Mouse (Mus musculus) ovary, postnatal 14 days (tissue): ENCODE results near the gene Bicc1.

Source experiments
- DNase-seq: peaks from one replicate; pipeline ENCODE4 v3.0.0; 2022; ENCODE audit warnings: low spot score

Bicc1 gene

DNA sequence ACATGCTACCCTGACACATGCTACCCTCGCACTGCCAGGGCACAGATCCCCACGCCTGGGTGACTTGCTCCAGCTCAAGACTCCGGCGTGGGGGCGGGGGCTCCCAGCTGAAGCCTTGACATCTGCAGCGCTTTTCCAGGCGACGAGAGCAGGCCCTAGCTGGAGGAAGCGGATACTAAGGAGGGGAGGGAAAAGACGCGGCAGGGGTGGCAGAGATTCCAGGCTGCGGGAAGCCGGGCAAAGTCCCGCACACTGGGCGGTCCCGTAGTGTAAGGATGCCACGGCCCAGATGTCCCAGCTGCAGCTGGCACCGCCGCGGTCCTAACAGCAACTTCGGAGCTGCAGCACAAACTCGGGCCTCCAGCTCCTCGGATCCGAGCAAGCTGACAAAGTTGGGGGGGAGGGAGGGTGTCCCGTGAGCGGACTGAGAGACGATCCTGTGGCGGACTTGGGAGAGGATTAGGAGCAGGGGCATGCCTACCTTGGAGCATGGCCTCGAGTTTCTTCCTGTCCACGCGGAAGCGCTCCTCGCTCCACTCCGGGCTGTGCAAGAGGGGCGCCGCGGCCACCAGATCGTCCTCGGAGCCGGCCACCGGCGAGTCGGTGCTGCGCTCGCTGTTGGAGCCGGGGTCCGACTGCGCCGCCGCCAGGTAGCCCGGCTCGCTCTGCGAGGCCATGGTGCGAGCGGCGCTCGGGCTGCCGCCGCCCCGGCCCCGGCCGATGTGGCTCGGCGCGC, 392 bp downstream of the Bicc1 start:
- peak; percentile 22 for DNase-seq

DNA sequence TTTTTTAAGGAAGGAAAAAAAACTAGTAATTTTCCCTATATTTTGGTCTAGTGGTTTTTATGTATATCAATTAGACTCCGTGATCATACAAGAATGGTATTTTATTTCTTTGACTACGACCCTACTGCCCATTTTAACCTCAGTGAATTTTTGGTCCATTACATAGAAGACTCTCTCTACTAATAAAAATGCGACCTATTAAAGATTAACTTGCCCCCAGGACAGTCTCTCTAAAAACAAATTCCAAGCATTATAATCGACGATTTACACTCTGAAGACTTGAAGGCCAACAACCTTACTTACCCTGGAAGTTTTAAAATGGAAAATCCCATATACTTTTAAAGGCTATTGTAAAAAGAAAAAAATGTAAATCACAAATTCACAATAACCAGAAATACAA, 2.9 kb downstream of the Bicc1 start:
- no peak for DNase-seq

DNA sequence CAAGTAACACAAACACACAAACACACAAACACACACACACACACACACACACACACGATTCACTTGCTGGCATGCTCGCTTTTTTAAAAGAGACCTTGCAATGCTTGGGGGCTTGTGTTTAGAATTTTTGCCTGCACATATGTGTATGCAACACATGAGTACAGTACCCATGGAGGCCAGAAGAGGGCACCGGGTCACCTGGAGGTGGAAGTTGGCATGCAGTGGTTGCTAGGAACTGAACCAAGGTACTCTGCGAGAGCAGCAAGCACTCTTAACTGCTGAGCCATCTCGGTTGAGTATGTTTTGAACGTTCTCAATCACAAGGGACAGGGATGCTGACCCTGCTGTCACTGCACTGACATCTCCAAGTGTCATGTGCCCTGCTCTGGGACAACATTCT, 5.9 kb downstream of the Bicc1 start:
- no peak for DNase-seq

DNA sequence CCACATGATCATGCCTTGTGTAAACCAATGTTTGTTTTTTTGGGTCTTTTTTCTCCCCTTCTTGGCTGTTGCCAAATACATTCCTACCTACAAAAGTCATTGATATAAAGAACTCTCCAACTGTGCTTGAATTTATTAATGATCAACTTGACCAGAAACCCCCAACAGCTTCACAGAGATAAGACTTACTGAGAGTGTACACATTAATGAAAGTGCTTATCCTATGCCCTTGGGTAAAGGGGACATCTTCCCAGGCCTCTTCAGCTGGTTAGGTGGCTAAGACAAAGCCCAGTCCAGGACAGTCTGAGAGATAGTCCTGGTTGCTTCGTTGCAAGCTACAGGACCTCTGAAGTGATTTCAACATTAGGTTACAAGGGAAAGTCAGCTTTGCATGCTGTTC, 6.4 kb downstream of the Bicc1 start:
- DNase-seq = no peak

DNA sequence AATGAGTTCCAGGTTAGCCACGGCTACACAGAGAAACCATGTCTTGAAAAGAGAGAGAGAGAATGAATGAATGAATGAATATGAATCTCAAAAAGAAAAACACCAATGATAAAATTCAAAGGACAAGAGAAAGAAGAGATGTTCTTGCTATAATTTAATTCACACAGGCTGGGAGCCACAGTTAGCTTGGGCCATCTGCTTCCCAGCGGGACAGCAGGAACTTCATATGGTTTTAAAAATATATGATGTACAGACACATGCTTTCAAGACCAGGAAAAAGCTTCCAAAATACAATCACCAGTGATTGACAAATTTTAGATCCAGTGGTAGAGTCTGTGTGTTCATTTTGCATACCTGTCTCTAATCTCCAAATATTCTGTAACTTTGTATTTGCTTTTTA, 9.0 kb downstream of the Bicc1 start:
- no peak for DNase-seq

DNA sequence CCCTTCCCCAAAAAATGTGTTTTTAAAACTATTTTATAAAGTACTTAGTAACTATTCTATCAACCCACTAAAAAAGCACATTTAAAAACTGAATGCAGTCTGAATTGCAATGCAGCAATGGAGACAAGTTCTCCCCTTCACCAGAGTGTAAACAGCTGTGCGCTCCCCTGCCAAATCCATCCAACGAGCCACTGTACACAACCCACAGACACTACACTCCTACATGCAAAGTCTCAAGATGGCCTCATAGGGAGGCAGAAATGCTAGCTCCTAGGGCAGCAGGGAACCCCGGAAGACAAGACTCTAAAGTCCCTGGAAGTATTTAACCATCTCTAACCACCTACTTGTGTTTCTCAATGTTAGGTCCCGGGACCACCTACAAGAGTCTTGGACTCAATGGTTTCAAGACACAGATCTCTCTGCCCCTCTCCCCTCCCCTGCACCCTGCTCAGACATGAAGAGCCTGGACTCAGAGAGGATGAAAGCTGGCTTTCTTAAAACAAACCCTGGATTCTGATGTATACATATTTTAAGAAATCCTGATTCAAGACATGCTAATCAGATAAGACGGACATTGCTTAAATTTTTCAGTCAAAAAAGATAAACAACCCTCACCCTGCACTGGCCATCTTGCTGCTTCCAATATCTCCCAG, 10.4 kb downstream of the Bicc1 start:
- no peak for DNase-seq

DNA sequence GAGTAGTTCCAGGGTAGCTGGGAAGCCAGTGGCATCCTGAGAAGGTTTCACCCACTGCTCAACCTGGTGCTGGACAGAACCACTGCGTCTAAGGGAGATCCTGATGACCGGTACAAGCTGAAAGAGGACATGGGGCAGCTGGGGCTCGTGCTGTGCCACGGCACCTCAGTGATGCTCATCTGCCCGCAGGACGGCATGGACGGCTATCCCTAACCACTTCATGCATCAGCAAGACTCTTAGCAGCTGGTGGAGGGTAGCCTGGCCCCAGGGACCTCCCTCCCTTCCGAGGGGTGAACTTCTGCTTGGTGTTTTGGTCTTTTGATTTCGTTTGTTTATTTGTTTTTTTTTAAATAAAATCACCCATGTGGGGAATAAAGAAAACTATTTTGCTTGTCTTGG, 11.3 kb downstream of the Bicc1 start:
- no peak for DNase-seq

DNA sequence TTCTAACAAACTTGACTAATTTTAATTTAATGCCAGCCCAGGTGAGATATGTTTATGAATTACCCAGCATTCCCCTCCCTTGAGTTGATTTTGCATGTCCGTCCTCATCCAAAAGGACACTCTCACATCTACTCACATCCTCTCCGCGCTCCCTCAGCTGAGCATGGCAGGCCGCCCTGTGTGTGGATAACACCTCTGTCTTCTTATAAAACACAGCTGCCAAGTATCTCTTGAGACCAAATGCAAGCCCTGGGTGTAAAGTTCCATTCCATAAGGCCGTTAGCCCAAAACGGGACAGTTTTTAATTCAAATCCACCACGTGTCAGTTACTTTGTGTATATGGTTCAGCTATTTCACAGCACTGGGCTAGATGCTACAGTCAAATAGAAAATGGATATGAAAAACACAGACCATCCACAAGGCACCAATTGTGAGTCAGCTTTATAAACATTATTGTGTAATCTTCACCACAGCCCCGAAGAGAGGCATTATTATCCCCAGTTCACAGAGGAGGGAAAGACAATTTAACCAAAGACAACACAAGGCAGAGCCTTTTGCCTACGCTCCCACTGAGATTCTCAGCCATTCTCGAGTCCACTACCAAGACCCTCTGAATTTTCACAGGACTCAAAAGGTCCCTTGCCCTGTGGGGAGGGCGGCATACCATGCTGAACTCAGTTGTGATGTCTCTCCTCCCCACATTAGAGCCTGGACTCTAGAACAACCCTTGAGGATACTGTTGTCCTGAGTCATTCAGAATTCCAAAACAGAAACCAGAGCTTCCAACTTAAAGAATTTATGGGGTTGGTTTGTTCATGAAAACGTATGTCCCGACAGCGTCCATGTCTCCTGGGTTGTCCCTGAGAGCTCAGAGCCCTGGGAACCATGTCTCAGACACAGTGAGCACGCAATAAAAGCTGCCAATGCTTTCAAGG, 12.6 kb downstream of the Bicc1 start:
- no peak for DNase-seq

DNA sequence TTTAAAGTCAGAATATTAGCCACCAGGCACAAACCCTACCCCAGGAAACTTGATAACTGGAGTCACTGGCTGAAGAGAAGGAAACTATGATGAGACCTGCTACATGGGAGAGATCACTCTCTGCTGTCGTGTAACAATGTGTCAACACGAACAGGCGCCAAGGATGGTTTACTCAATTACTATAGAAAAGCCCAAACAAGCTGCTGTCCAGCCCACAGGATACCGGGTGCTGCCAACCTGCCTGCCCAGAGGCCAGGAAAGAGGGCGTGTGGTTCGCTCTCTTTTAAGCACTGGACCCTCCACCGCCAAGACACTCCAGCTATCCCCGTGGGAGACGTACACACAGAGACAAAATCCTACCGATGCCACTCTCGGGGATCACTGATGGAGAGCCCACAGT, 13.7 kb downstream of the Bicc1 start:
- no peak for DNase-seq

DNA sequence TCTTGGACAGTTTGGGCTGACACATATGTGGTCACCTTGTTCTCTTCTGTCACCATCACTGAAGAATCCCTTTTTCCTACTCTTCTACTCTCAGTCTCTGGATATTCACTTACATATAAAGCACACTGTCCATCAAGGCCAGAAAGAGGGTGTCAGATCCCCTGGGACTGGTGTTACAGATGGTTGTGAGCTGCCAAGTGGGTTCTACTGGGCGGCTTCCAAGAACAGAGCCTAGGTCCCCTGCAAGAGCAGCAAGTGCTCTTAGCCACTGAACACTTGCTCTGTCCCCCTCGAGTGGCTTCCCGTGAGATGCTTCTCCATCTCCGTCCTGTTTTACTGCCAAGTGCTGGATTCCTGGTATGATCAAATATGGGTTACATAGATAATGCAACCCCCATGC, 15.3 kb downstream of the Bicc1 start:
- DNase-seq = no peak

DNA sequence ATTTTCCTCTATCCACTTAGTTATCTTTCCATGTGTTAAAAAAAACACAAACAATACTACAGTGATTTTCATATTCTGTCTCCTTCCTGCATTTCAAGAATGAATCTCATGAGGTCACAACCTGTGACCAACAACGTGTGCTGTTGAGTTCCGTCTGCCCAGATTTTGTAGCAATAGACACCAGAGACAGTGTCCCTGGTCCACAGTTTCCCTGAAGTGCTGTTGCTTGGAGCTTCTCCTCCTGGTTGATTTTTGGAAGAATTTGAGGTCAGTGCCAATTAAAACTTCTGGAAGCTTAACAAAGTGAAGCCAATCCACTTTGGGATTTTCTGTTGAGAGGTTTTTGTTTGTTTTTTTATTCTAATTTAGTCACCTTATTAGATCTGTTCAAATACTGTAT, 16.9 kb downstream of the Bicc1 start:
- DNase-seq = no peak

DNA sequence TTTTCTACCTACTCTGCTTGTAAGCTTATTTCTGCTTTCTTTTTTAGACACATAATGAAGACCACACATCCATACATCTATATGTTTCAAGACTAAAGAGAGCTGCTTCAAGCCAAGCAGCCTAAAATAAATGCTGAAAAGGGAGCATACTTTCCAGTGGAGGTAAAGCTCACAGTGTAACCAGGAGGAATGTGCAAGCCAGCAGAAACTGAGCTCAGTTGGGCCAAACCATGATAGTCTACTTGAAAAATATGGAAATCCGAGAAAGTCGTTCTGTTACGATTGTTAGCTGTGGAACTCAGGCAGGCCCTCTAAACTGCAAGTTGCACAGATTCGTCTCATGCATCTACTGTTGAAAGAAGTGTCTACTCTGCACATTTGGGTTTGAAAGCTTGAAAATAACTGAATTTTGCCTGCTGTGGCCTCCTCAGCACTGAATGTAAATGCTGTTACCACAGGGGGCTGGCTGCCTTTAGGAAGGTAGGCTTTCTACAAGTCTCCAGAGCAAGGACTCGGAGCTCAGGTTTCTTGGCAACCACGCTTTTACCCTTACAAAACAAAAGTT, 19.1 kb downstream of the Bicc1 start:
- DNase-seq = no peak

DNA sequence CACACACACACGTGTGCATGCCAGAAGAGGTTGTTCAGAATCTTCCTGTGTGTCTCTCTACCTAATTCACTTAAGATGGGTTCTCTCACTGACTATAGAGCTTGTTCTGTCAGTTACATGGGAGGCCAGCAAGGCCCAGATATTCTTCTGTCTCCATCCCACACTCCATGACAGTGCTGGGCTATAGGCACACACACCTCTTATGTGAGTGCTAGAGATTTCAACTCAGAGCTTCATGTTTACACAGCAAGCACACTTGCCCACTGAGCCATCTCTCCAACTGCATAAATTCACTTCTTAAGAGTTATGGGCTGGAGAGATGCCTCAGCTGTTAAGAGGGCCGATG, 20.7 kb downstream of the Bicc1 start:
- DNase-seq = no peak

DNA sequence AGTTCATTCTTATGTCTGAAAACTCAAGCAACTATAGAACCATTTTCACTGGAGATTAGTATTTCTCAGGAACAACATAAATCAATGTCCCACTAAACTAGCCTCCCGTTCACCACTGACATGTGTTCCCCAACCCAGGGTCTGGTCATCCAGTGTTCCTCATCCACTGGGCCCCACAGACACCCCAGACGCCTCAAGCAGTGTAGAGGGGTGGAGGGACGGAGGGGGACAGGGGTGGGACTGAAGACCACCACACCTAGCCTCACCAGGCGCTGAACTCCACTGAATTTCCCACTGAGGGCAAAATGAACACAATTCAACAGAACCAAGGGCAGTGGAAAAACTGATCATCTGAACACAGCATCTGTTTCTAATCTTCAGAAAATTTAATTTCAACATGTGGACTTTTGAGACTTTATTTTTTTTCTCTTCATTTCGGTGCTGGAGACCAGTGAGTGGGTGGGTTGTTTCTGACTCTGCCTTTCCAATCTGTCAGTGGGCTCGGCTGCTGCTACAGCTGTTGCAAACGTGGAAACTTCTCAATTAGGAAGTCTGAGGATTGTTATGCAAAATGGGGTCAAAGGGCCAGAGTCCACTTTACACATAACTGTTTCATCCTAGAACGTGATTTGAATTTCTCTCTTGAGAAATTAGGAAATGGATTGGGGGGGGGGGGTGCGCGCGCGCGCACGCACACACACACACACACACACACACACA, 21.2 kb downstream of the Bicc1 start:
- no peak for DNase-seq

DNA sequence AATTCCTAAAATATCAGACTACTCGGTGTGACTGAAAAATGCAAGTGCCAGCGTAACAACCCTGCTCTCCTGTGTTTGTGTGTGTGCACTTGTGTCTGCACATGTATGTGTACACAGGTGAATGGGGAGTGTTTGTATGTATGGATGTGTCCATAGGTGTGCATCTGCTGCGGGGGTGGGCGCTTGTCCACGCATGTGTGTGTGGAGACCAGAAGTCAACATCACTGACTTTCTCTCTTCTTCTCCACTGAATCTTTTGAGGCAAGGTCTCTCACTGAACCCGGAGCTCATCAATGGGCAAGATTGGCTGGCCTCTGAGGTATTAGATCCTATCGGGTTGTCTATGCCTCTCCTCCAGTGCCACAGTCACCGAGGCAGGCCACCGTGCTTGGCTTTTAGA, 21.9 kb downstream of the Bicc1 start:
- DNase-seq = no peak

DNA sequence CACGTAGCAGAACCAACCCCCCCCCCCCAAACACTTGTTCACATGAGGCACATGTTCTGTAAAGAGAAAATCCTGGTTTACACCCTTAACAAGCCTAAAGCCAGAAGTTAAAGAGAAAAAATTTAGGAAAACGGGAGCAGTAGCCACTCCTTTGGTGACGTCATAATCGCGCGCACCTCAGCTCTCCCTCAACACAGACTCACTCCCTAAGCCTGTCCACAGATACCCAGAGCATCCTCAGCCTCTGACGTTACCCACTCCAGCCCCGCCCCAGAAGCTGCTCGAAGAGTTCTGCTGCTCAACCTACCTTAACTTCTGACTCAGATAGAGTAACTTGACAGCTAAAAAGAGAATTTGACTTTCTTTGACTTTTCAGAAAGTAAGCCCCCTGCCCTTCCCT, 28.2 kb downstream of the Bicc1 start:
- no peak for DNase-seq

DNA sequence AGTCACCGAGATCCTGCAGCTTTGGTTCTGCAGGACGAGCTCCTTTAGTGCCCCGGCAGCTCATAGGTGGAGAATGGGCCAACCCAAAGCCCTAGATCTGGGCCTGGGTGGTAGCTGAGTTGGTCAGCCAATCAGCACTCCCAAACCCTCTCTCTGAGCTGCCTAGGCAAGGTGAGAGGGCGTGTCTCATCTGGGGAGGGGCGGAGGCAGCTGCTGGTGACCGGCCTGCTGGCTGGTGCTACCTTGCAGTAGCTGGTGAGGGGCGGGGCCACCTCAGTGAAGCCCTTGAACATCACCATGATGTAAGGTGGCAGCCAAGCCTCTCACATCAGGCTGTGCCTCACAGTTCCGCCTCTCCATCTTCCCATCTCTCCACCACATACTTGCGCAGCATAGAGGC, 29.2 kb downstream of the Bicc1 start:
- no peak for DNase-seq

DNA sequence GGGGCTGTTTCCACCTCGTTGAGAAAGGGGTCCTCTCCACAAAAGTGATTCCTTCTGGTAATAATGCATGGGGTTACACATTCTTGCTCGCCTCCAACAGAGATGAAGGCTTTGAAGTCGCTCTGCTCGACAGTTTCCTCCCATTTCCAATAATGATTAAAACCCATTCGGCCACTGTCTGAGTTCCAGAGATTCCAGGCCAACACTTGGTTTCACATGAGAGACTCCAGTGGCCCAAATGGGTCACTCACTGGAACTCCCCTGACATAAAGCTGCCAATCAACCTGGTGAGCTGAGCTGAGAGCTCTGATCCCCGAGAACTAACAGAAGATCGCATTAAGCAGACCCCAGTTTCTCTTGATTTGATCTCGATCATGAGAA, 31.6 kb downstream of the Bicc1 start:
- no peak for DNase-seq

DNA sequence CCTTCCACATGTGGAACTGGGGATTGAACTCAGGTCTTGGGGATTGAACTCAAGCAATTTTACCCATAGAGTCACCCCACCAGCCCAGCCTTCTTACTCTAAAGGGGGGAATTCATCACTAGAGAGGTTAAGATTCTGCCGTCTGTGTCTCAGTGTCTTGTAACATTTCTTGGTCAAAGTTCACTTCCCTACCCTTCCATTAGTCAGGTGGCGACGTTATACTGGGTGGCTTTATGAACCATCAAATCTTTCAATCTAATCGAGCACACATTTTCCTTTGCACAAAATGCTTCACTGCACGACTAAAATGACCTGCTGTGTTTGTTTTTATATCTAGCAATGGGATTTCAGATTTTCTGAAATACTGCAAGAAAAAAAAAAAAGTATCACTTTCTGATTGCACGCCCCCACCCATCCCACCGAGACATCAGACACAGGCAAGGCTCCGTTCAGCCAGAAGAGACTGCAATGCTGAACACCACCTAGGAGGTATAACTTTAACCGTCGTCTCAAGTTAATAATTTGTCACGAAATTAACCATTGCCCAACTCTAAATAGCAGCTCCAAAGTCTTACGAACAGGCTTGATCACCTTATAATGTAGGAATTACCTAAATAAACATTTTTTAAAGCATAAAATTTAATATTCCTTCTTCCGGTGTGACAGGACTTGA, 32.1 kb downstream of the Bicc1 start:
- DNase-seq = no peak

DNA sequence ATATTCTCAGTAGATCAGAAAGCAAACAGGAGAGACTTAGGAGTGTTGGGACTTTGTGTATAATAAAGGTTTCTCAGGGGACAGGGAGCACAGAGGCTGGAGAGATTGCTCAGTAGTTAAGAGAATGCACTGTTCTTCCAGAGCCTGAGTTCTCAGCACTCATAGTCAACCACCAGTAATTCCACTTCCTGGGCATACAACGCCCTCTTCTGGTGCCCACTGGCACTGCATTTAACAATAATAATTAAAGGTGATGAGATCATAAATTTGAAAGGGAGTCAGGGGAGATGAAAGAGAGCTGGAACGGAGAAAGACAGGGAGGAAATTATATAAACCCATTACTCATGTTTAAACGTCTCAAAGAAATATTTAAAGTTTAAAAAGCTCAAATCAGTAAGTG, 35.5 kb downstream of the Bicc1 start:
- no peak for DNase-seq

DNA sequence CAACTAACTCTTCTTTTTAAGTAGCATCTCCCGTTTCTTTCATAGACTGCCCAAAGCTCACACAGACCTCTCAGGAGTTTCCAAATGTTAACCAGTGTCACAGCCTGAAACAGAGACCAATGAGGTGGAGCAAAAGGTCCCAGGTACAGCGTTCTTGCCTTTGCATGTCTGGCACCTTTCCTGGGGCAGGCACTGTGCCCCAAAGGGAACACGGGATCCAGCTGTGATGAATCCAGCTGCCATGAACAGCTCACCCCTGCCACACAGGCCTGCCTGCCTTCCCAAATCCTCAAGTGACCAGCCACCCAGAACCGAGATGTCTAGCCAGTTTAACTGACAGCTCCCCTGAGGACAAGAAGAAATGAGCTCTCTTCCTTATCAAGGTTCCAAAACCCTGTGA, 36.1 kb downstream of the Bicc1 start:
- DNase-seq = no peak

DNA sequence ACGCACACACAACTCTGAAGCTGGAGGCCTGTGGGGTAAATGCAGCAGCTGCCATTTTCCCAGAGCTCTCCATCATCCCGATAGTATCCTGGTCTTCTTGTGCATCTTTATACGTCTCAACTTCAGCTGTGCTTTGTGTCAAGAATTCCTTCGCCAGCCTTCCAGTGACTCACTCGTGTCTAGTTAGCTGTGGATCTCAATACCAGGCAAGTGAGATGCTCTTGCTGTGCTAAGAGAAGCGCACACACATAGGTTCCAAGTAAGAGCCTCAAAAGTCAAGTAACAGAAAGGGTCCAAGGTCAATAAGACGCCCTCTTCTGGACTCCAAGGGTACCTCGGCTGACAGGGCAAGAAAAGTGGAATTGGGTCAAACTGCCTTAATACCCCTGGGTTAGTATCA, 37.0 kb downstream of the Bicc1 start:
- DNase-seq = no peak
